Mouse (Mus musculus) G1E-ER4 (cell line): Measurements from ENCODE around the gene Mtfmt. TPM values are rescaled to one million over a fixed set of nuclear protein-coding genes. Genes with fewer than 3 reads are reported as not detected.

Source experiments
- GATA1 ChIP-seq: IDR thresholded peaks from one replicate; pipeline ENCODE4 v1.8.0; 2012; ENCODE audit warnings: low read length, inconsistent platforms
- polyA plus RNA-seq: library from polyadenylated mRNA; stranded (reverse); fragments of >175 nt; gene quantifications from 2 replicates; pipeline ENCODE4 v1.2.3, GENCODE M21; 2012

The Mtfmt gene
- polyA plus RNA-seq, 1 experiment, result 11.7 TPM

DNA sequence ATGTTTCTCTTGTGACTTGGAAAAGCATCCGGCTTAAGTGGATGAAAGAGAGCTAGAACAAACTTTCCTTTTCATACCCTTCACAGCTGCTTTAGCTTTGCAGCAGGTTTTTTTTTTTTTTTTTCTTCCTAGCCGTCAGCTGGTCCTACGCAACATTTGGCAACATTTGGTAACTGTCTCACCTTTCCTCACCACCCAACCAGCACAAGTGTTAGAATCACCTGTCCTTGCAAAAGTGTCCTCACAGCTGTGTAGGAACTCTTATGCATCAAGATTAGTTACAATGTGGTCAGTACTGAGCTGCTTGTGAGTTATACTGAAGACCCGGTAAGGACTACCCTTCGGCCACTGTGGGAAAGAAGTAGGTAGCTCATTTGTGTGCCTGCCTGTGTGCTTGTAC, 27.0 kb downstream of the Mtfmt start:
- TF ChIP-seq GATA1, result no peak

- no peak for TF ChIP-seq GATA1
Measured at GRCm38 (mm10) chr9:65464161-65464560, 28.6 kb downstream of the Mtfmt start.

- TF ChIP-seq GATA1, result no peak
Measured at GRCm38 (mm10) chr9:65465241-65465640, 29.7 kb downstream of the Mtfmt start.

DNA sequence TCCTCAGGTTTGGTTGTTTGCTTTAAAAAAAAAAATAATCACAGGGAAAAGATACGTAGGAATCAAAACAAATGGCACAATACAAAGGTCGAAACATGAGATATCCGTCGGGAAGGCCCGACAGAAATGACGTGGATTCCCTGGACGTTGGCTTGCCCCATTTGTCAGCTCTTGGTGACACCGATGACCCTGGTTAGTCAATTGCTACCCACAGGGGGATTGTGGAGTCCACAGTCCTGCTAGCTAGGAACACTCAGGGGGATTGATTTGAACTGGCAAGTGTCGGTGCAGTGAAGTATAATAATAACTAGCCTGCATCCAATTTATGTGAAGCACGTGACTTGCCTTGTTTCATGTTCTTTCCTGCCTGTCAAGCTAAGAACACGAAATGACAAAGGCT, 32.1 kb downstream of the Mtfmt start:
- no peak for TF ChIP-seq GATA1

- no peak for TF ChIP-seq GATA1
Measured at GRCm38 (mm10) chr9:65472769-65473168, 37.2 kb downstream of the Mtfmt start.

DNA sequence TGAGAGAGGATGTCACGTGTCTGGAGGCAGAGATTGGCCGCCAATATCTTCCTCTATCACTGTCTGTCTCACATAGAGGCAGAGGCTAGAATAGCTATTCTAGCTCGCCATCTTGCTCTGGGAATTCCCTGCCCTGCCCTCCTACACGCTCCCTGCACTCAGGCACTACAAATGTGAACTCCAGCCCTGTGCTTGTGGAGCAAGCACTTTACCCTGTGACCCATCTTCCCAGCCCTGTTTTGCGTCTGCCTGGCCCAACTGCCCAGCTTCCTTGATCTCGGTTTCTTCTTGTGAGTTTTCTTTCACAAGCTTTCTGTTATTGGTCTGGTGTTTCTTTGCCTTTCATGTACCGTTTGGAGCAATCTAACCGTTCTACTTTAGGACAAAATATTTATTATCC, 43.6 kb downstream of the Mtfmt start:
- TF ChIP-seq GATA1, result no peak

GRCm38 (mm10) chr9:65480071-65480470, 44.5 kb downstream of the Mtfmt start:
- TF ChIP-seq GATA1, result no peak

DNA sequence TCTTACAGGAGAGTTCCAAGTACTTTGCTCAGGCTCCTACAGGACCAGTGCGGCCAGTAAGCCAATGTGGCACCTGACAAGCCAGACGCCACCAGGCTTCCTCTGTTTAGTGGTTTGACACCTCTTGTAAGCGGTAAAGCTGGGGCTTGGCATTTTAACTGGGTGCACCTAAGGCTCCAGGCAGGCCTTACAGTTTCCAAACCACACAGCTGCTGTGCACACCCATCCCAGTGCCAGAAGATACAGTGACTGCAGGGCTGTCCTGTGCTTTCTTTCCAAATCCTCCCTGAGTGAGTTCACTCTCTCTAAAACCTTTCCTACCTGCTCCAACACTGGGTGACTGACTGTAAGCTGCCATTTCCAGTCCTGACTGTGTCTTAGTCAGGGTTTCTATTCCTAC, 55.9 kb downstream of the Mtfmt start:
- TF ChIP-seq GATA1, result no peak

GRCm38 (mm10) chr9:65492351-65492750, 56.8 kb downstream of the Mtfmt start:
- TF ChIP-seq GATA1, result no peak

- no peak for TF ChIP-seq GATA1
Measured at GRCm38 (mm10) chr9:65492851-65493250, 57.3 kb downstream of the Mtfmt start.

GRCm38 (mm10) chr9:65502146-65502545, 66.6 kb downstream of the Mtfmt start:
- no peak for TF ChIP-seq GATA1

Other genes with a start within 250 kb of the Mtfmt start
- 10.1 and 14.4 TPM in 2 replicates for gene Parp16, start 240.4 kb upstream of the Mtfmt start, polyA plus RNA-seq
- not detected in 2 replicates for gene Cilp, start 170.6 kb upstream of the Mtfmt start, polyA plus RNA-seq
- 19.2 and 25.8 TPM in 2 replicates for gene Clpx, start 141.5 kb upstream of the Mtfmt start, polyA plus RNA-seq
- 29.8 and 42.2 TPM in 2 replicates for gene Pdcd7, start 89.7 kb upstream of the Mtfmt start, polyA plus RNA-seq
- 0.05 and 0.08 TPM in 2 replicates for gene Ubap1l, start 74.7 kb upstream of the Mtfmt start, polyA plus RNA-seq
- gene Kbtbd13, start 44.1 kb upstream of the Mtfmt start, polyA plus RNA-seq, result not detected in 2 replicates
- not detected in 2 replicates for gene Rasl12, start 37.3 kb upstream of the Mtfmt start, polyA plus RNA-seq
- not detected in 2 replicates for gene Slc51b, start 12.8 kb upstream of the Mtfmt start, polyA plus RNA-seq
- gene Spg21, start 25.2 kb downstream of the Mtfmt start, polyA plus RNA-seq, result 20.7 and 28.0 TPM in 2 replicates
- gene Ankdd1a, start 84.4 kb downstream of the Mtfmt start, polyA plus RNA-seq, result not detected in 2 replicates
- 17.8 and 32.5 TPM in 2 replicates for gene Plekho2, start 144.3 kb downstream of the Mtfmt start, polyA plus RNA-seq
- gene Pif1, start 151.4 kb downstream of the Mtfmt start, polyA plus RNA-seq, result 8.1 and 9.4 TPM in 2 replicates
- 0.05 and 0.10 TPM in 2 replicates for gene Rbpms2, start 193.9 kb downstream of the Mtfmt start, polyA plus RNA-seq
- gene Oaz2, start 232.2 kb downstream of the Mtfmt start, polyA plus RNA-seq, result 88.1 and 114 TPM in 2 replicates